Mouse (Mus musculus) erythroblast, adult 5-6 weeks (primary cell): ENCODE measurements around the gene BC004004. TPM values are rescaled to one million over a fixed set of nuclear protein-coding genes. Genes with fewer than 3 reads are reported as not detected.

Experiments
- ATAC-seq: replicated peaks from 2 replicates; pipeline ENCODE4 v1.8.0; 2016; ENCODE audit warnings: moderate number of reproducible peaks, mild to moderate bottlenecking, moderate TSS enrichment, inconsistent platforms; ENCODE audit not compliant: poor library complexity, low FRiP score, severe bottlenecking
- total RNA-seq, 2 experiments: library from RNA; stranded (forward) in 1 of 2; stranded (reverse) in 1 of 2; fragments of 150-400 nt in 1 of 2; fragments of 200-764, 138-1000 nt in 1 of 2; gene quantifications; 2 replicates each; pipeline versions ENCODE4 v1.2.3 to v1.2.4; 2015 to 2017; ENCODE audit warnings: low replicate concordance in 2 of 2

BC004004 gene
- total RNA-seq, 2 experiments from 2014 or later, result 19.4 to 41.0 TPM

- no peak for ATAC-seq
Measured at GRCm38 (mm10) chr17:29293807-29294605, 25.4 kb downstream of the BC004004 start.

GRCm38 (mm10) chr17:29295835-29296234 lies 27.2 kb downstream of the BC004004 start:
- no peak for ATAC-seq

- ATAC-seq, result no peak
Measured at GRCm38 (mm10) chr17:29297321-29297720, 28.7 kb downstream of the BC004004 start.

- no peak for ATAC-seq
Measured at GRCm38 (mm10) chr17:29297813-29298212, 29.2 kb downstream of the BC004004 start.

- no peak for ATAC-seq
Measured at GRCm38 (mm10) chr17:29299282-29299681, 30.7 kb downstream of the BC004004 start.

- no peak for ATAC-seq
Measured at GRCm38 (mm10) chr17:29300926-29301325, 32.3 kb downstream of the BC004004 start.

- no peak for ATAC-seq
Measured at GRCm38 (mm10) chr17:29301421-29301820, 32.8 kb downstream of the BC004004 start.

- ATAC-seq, result no peak
Measured at GRCm38 (mm10) chr17:29302149-29302548, 33.6 kb downstream of the BC004004 start.

- ATAC-seq, result no peak
Measured at GRCm38 (mm10) chr17:29303087-29303486, 34.5 kb downstream of the BC004004 start.

- ATAC-seq, result no peak
Measured at GRCm38 (mm10) chr17:29303856-29304255, 35.3 kb downstream of the BC004004 start.

GRCm38 (mm10) chr17:29304376-29305057 lies 35.9 kb downstream of the BC004004 start:
- ATAC-seq, result no peak

GRCm38 (mm10) chr17:29305058-29305806 lies 36.6 kb downstream of the BC004004 start:
- no peak for ATAC-seq

GRCm38 (mm10) chr17:29305871-29306270 lies 37.3 kb downstream of the BC004004 start:
- no peak for ATAC-seq

GRCm38 (mm10) chr17:29310056-29310623 lies 41.6 kb downstream of the BC004004 start:
- ATAC-seq, result no peak

- ATAC-seq, result no peak
Measured at GRCm38 (mm10) chr17:29311602-29312001, 43.0 kb downstream of the BC004004 start.

GRCm38 (mm10) chr17:29312082-29312481 lies 43.5 kb downstream of the BC004004 start:
- ATAC-seq, result no peak

- ATAC-seq, result no peak
Measured at GRCm38 (mm10) chr17:29313300-29313699, 44.7 kb downstream of the BC004004 start.

GRCm38 (mm10) chr17:29315672-29316465 lies 47.3 kb downstream of the BC004004 start:
- no peak for ATAC-seq

GRCm38 (mm10) chr17:29316891-29317290 lies 48.3 kb downstream of the BC004004 start:
- ATAC-seq, result no peak
